In genomic region chr4:59096393-59096792, GRCm38 (mm10) we compare ENCODE assay signal across 7 mouse cellular contexts. TPM values are rescaled to one million over a fixed set of nuclear protein-coding genes. Genes with fewer than 3 reads are reported as not detected.
A peak's percentile ranks its signal among the peaks of the same experiment; 100 is the strongest.
DNase-seq lines count a peak whose midpoint lies in the region; ATAC-seq and TF ChIP-seq lines count a peak whose summit lies in the region.

No protein-coding gene starts in this region.

- no peak overlapping the region for H3K4me3 ChIP-seq in left cerebral cortex, adult 2 months
- H3K4me3 ChIP-seq in midbrain, embryonic 10.5 days: no peak overlapping the region

- peak; percentile 70 to 94 for DNase-seq in adrenal gland, adult (ENCODE audit: inconsistent age in 2 of 2, low spot score in 1 of 2)
- peak; percentile 32 to 78 for DNase-seq in cerebellum, postnatal 4 days (ENCODE audit: low spot score in 2 of 2)
- peak; percentile 88 for DNase-seq in gastrocnemius, adult 18-20 months (ENCODE audit: low spot score)
- DNase-seq in left cerebral cortex, adult 2 months (ENCODE audit: extremely low spot score in 1 of 2, low spot score in 2 of 2): peak; percentile 68 to 73
- DNase-seq in midbrain, embryonic 10.5 days (ENCODE audit: low spot score): peak; percentile 65
- DNase-seq in right cerebral cortex, postnatal 36 days (ENCODE audit: low spot score in 2 of 2): peak; percentile 19 to 54

- no peaks in the 10 kb centered on the region for H3K9me3 ChIP-seq in midbrain, embryonic 10.5 days (replicated peaks)

- H3K27ac ChIP-seq in left cerebral cortex, adult 2 months: no peak overlapping the region
- H3K27ac ChIP-seq in midbrain, embryonic 10.5 days (replicated peaks): no peak overlapping the region

- intact Hi-C loops in left cerebral cortex, adult 2 months (cut with DNase I): loop anchor here (1.0 to 5.0 kb wide), 3 partner anchors 91 to 244 kb away; no protein-coding TSS in a partner anchor

- peak; percentile 88 for ATAC-seq in inflammation-experienced regulatory T-cells, adult 6 months

- no peaks in the 10 kb centered on the region for H3K36me3 ChIP-seq in midbrain, embryonic 10.5 days

- TF ChIP-seq CTCF in left cerebral cortex, adult 2 months (IDR thresholded peaks at IDR 0.05): peak; percentile 93

- no peaks in the 10 kb centered on the region for H3K27me3 ChIP-seq in midbrain, embryonic 10.5 days (ENCODE audit: low read depth, poor library complexity, severe bottlenecking)

- H3K4me1 ChIP-seq in midbrain, embryonic 10.5 days: no peaks in the 10 kb centered on the region

RNA-seq across cellular contexts. Expression of gene AI481877, which starts 42.4 kb away (rescaled TPM):
- not detected for total RNA-seq in gastrocnemius, adult 18-20 months (2021)
- not detected for polyA plus RNA-seq in inflammation-experienced regulatory T-cells, adult 6 months (2017; shearing (Covaris generic))
- not detected for total RNA-seq in left cerebral cortex, adult 2 months (2021)
- not detected in 2 replicates for polyA plus RNA-seq in midbrain, embryonic 10.5 days (2016; fragmentation: Nextera tagmentation; extraction: Ambion mirVana)

Comparison
In these comparisons a context has a peak if more than half of its experiments do, and no peak if none do; other contexts are left out.
1. DNase-seq: peak in every context shown above with its lines; median percentile 88 in gastrocnemius, adult 18-20 months; 82 in adrenal gland, adult; 70 in left cerebral cortex, adult 2 months; 65 in midbrain, embryonic 10.5 days; 55 in cerebellum, postnatal 4 days; 36 in right cerebral cortex, postnatal 36 days.